Mouse (Mus musculus): Measurements from ENCODE around the gene Tspan31.

The Tspan31 gene

GRCm38 (mm10) chr10:127049395-127050118 is 20.5 kb downstream of the Tspan31 start:
- in situ Hi-C loops (cut with MboI, MseI), result loop anchor here (25.0 kb wide), 1 partner anchor 613 kb away; the partner anchor contains the start of genes Nab2 and Nemp1

DNA sequence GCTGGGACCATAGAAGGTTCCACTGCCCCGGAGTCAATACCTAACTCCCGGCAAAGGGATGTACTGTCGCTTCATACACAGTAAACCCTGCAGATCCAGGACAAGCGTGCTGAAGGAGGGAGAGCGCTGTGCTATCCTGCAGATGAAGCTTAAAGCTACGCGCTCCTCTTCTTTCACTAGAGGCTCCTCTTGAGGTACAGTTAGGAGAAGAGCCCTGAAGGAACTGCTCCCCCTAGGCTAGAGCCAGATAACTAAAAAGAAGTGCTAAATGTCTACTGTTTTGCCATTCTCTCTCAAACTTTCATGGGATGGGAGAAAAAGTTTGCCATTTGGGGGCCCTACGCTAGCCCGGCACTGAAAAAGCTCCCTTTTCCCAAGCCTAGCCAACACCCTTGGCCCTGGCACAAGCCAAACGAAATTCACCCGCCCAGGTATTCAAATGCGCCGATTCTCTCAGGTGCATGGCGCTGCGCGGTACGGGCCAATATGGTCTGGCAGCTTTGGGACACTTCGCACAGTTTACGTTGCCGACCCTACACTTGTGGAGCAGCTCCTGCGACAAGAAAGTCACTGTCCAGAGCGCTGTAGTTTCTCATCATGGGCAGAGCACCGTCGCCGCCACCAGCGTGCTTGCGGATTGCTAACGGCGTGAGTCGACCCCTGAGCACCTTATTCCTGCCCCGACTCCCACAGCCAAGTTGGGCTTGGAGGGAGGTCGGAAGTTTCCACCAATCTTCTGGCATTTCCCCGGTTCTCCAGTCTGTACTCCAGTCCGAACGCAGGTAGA is 21.3 kb downstream of the Tspan31 start:
- in situ Hi-C loops (cut with MboI, MseI), result no loop called here

- in situ Hi-C loops (cut with MboI, MseI), result no loop called here
Observed at GRCm38 (mm10) chr10:127047954-127048353, 22.1 kb downstream of the Tspan31 start, which contains the start of gene Cyp27b1. Gene Cyp27b1 (plus strand): TSS chr10:127048250.

DNA sequence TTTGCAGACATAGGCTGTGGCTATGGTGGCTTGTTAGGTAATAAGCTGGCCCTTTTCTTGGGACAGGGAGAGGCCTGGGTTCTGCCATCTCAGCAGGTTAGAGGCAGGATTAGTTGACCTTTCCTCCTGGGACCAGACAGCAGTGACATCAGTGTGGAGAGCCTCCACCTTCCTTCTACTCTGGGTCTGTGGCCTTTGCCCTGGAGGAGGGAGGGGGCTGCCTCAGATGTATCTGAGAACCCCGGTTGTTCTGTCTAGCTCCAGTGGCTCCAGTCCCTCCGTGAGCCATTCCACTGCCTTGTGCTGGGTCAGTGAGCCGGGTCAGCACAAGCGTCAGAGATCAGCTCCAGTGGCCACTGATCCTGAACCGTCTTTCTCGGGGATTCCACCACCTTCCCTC is 26.9 kb downstream of the Tspan31 start:
- in situ Hi-C loops (cut with MboI, MseI), result no loop called here

GRCm38 (mm10) chr10:127042468-127043115 is 27.5 kb downstream of the Tspan31 start:
- in situ Hi-C loops (cut with MboI, MseI), result no loop called here

DNA sequence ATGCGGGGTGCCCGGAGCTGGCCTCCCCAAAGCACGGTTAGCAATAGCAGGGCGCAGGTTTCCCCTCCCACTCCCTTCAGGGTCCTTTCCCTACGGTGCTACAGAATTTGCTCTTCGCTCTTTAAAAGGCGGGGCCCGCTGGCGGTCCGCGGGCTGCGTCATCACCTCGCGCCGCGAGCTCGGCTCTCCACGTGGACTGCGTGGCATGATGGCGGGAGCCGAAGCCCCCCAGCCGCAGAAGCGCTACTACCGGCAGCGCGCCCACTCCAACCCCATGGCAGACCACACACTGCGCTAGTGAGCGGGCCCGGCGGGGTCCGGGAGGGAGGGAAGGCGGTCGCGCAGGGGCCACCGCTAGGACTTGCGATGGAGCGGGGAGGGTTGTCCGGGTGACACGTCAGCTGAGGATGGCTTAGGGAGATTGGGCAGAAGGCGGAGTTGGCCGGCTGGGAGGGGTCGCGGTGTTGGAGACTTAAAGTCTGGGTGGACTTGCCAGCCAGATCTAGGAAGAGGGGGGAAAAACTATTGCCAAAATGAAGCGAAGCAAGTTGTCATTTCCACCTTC is 28.2 kb downstream of the Tspan31 start:
- in situ Hi-C loops (cut with MboI, MseI), result no loop called here

DNA sequence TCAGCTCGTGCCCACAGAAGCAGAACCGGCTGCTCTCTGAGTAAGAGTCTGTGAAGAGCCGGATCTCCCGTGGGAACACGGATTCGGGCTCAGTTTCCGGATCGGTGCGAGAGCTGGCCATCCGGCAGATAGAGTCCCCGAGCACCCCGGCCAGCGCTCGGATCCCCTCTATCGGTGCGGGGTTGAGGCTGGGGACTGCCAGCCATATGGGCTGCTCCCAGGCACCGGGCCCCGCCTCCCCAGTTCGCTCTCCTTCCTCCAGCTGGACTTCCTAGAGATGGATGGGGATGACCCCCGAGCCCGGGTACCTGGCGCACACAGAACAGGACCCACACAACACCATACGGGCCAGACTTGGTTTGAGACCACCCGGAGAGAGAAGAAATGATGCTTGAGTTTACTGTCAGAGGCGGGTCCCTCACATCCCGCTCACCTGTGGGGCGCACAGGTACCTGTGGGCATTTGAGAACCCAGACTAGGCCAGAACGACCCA is 28.7 kb downstream of the Tspan31 start, which contains the start of the genes Mettl1 and Eef1akmt3:
Mettl1 (plus strand) TSS at position 141 of the 493 bp plus-strand sequence.
Eef1akmt3 (minus strand) TSS at position 240 of the 493 bp plus-strand sequence.
- in situ Hi-C loops (cut with MboI, MseI), result no loop called here

DNA sequence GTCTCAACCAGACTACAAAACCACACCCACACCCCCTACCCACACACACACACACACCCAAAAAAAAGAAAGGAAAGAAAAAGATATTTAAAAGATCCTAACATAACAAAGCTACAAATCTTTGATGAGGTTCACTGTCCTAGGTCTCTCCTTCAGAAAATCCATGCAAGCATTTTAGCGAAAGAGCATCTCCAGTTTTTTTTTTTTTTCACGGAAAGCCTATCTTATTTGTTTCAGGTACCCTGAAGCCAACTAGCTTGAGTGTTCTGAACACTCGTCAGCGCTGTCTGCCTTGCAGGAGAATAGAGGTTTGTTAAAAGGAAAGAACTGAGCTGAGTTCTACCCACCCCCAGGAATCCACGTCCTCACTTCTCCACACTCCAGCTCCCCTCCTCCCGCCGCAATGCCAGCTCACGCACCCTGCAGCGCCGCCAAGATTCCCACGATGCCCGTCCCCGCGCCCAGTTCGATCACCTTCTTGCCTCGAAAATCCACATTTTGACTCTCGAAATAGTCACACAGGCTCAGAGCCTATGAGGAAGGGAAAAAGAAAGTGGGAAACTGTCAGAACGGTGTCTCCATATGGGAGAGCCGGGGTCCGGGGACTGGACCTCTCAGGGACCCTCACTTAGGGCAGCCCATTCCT is 29.4 kb downstream of the Tspan31 start:
- in situ Hi-C loops (cut with MboI, MseI), result no loop called here

DNA sequence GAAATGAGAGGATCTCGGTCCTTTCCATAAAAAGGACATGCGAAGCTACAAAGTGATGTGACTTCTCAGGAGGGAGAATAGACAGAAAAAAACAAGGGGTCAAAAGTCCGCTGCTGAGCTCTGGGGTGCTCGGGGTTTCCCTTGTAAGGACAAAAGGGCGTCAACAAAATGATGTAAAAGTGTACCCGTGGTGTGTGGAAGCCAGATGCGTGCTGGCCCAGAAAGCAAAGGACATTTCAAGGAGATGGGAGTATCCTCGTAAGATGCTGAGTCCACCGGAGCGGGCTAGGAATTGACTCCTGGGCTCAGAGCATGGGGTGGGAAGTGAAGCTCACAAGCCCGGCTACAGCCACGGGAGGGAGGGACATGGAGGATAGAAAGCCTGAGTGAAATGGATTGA is 32.4 kb downstream of the Tspan31 start:
- in situ Hi-C loops (cut with MboI, MseI), result no loop called here

GRCm38 (mm10) chr10:127036273-127036672 is 33.8 kb downstream of the Tspan31 start:
- in situ Hi-C loops (cut with MboI, MseI), result no loop called here

DNA sequence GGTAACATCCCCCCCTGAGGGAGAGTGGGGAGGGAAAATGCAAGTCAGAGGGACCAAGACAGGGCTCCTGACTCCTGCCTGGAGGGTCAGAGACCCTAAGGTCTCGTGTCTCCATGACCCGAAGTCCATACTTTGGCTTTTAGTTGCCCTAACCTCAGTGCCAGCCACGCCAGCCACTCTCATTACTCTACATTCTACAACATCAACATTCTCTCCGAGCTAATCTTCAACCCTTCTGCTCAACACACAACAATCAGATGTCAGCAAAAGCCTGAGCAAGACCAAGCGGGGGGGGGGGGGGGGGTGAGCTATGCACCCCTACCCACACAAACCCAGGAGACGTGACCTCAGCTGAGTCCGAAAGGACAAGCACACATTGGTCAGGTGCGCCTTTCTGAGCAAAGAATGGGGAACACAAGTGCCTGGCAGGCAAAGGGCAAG is 36.7 kb downstream of the Tspan31 start:
- in situ Hi-C loops (cut with MboI, MseI), result no loop called here

DNA sequence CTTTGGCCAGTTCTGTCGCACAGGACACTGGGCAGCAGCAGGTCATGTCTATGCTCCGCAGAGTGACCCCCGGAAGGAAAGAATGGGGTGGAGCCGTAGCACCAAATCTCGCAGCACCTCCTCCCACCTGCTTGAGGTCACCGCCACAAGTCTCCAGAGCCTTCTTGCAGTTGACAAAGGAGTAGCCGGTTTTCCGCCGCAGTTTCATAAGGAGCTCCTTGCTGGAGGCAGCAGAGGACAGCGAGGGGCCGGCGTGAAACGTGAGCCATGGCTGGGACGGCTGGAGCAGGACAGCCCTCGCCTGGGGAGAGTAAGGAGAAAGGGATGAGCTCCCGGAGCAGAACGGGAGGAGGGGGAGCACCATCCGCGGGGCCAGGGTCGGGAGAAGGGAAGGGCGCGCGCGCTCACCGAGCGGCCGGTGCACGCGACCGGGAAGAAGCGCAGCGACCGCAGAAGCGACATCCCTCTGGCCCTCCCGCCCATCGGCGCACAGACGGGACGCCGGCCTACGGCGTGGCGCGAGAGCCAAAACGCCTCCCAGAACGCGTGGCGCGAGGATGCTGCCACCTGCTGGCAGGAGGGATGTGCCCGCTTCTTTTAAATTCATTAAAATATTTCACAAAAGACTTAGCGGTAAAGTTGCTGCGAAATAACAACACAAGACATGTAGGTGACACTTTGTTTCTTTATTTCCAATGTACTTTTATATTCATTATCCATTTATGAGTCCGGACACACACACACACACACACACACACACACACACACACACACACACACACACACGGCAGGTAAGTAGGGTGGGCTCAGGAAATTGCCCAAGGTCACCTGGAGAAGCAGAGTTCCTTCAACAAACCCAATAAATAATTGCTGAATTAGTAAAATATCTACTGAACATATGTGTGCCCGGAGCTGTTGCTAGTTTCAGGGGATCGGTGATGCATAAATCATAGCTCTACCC is 39.4 kb downstream of the Tspan31 start, which contains the start of gene Tsfm:
Tsfm (minus strand) TSS at position 505 of the 961 bp plus-strand sequence.
- in situ Hi-C loops (cut with MboI, MseI), result no loop called here

DNA sequence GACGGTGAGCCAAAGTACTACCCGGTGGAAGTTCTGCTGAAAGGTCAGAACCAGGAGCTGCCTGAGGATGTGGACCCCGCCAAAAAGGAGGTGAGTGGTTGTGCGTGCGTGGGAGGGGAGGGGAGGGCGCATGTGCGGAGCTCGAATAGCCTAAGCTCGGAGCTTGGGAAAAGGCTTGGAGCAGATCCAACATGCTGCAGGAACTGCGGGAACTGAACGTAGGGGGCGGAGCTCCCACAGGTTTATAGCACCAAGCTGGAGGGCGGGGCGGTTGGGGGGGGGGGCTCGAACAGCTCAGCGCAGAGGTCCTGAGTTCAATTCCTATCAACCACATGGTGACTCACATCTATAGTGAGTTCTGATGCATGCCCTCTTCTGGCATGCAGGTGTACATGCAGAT is 51.6 kb downstream of the Tspan31 start:
- in situ Hi-C loops (cut with MboI, MseI), result no loop called here
